Mouse (Mus musculus): ENCODE measurements around the gene Arhgef17.
"Not testable (repeated sequence)": the region's sequence is repeated elsewhere in the genome, so short reads cannot be mapped to it uniquely, and the experiment has no call there.

Gene Arhgef17

GRCm38 (mm10) chr7:100847131-100847530 lies 84.8 kb downstream of the Arhgef17 start:
- DNase-seq (ENCODE audit: low read depth, low spot score), result no peak

- DNase-seq (ENCODE audit: low read depth, low spot score), result not testable (repeated sequence)
These were observed 85.9 kb downstream of the Arhgef17 start for GRCm38 (mm10) chr7:100846033-100846432.

GRCm38 (mm10) chr7:100845412-100845811 lies 86.5 kb downstream of the Arhgef17 start:
- no peak for DNase-seq (ENCODE audit: low read depth, low spot score)

GRCm38 (mm10) chr7:100845026-100845400 lies 86.9 kb downstream of the Arhgef17 start:
- DNase-seq (ENCODE audit: low read depth, low spot score), result no peak

DNA sequence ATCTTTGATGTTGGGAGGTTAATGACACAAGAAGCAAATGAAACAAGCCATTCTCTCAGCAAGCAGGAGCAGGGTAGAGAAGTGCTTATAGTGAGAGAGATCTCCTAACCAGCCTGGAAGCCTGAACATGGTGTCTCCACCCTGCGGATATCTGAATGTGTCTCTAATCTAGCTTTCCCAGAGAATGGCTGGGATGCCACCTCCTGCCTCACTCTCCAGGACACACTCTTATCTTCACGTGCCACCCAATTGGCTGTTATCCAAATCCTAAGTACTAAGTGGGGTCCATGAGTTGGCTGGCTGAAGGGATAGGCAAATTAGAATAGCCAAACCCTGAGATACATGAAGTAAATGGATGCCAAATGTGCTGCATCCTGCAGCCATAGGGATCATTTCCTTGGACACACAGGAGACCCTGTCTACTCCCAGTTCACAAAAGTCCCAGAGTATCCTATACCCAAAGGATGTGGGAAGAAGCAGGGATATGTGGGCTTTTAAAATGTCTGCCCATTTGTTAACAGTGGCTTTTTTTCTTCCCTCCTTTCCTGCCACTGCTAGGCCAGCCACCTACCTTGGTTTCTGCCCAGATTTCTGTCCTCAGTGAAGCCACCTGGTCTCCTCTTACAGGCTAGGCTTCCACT lies 87.4 kb downstream of the Arhgef17 start:
- DNase-seq (ENCODE audit: low read depth, low spot score), result no peak

DNA sequence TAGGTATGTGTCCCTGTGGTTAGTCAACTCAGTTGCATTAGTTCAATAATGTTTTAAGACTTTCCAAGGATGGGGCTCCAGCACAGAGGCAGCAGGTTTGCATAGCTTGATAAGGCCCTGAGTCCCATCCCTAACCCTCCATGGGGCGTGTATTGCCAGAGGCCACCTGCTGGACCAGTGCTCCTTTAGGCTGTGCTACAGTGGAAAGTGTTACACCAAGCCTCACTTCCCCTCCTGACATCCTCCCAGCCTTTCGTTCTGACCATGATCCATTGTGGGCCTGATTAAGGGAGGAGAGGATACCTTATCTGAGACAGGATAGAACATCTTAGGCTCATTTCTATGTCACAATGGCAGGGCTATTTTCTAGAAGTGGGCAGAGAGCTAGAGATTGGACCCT lies 88.0 kb downstream of the Arhgef17 start:
- DNase-seq (ENCODE audit: low read depth, low spot score), result no peak

DNA sequence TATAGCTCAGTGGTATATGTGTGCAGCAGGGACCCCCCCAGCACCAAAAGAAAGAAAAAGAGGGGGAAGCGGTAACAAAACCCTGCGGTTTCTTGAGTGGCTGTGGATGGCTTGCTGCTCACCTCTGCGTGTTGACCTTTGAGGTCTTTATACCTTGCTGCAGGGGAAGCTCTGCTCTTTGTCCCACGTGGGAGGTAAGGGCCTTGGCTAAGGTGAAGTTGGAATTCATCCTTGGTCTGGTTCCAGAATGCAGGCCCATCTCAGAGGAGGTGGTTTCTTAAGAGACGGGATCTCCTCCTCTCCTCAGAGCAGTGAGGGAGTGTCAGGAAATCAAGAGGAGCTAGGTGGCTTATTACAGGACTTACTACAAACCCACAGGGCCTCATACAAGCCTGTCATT lies 89.7 kb downstream of the Arhgef17 start:
- no peak for DNase-seq (ENCODE audit: low read depth, low spot score)

- no peak for DNase-seq (ENCODE audit: low read depth, low spot score)
These were observed 90.3 kb downstream of the Arhgef17 start for GRCm38 (mm10) chr7:100841608-100842007.

GRCm38 (mm10) chr7:100840906-100841305 lies 91.0 kb downstream of the Arhgef17 start:
- DNase-seq (ENCODE audit: low read depth, low spot score), result no peak

- no peak for DNase-seq (ENCODE audit: low read depth, low spot score)
These were observed 92.1 kb downstream of the Arhgef17 start for GRCm38 (mm10) chr7:100839632-100840402.

DNA sequence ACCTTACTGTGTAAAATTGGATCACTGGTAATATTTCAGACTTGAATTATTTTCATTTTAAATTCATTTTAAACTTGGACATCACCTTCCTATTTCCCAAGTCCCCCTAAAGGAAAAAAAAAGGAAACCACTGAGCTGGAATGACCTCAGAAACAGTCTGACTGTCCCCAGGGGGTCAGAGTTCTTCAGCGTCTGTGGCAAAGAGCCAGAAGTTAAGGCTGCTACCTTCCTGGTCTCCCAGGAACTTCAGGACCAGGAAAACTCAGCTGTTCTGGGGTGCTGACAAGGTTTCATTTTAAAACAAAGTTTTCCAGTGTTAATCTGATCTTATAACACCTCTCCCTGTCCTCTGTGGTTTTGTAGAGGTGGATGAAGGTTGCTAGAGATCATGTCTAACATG lies 94.2 kb downstream of the Arhgef17 start:
- no peak for DNase-seq (ENCODE audit: low read depth, low spot score)

DNA sequence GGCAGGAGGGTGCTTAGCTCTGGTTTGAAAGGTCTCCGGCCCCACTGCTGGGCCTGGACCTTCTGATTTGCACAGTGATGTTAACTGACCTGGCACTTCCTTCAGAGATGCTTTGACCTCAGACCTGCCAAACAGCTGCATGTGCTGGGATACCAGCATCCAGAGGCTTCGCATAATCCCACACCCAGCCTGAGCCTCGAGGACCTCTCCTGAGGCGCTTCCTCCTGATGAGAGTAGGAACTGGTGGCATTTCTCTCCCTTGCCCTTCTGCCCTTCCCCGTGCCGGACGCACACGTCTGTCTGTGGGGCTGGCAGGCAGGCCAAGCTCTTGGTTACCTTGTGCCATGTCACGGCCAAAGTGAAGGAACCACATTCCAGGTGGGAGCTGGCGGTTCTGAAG lies 95.2 kb downstream of the Arhgef17 start:
- DNase-seq (ENCODE audit: low read depth, low spot score), result no peak

GRCm38 (mm10) chr7:100835711-100836110 lies 96.2 kb downstream of the Arhgef17 start:
- no peak for DNase-seq (ENCODE audit: low read depth, low spot score)

DNA sequence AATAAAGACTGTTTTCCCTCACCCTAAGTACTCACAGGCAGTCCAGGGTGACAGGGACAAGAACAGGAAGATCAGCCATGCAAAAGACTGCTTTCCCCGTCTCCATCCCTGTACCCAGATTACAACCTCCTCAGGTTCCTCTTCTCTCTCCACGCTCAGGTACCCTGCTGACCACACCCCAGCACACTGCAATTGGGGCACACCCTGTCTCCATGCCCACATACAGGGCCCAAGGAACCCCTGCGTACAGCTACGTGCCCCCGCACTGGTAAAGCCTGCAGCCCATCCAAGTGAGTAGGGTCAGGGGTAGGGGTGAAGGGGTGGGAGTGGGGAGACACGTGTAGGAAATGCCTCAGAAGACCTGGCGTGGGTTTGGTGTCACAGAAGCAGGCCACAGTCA lies 96.7 kb downstream of the Arhgef17 start:
- DNase-seq (ENCODE audit: low read depth, low spot score), result no peak

- no peak for DNase-seq (ENCODE audit: low read depth, low spot score)
These were observed 98.0 kb downstream of the Arhgef17 start for GRCm38 (mm10) chr7:100833859-100834258.

DNA sequence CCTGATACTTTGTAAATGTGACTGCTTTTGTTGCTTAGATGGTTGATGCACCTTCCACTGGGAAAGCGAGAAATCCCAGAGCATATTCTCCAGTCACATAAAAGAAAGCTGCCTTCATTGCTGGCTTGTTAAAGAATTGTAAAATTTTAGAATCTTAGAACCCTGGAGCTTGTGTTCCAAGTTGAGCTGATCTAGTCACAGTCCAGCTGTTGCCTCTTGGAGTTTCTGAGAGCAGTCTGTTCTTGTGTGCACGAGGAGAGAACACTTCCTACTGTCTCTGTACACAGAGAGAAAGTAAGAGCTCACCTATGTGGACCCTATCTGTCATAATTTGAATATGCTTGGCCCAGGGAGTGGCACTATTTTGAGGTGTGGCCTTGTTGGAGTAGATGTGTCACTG lies 103.4 kb downstream of the Arhgef17 start:
- DNase-seq (ENCODE audit: low read depth, low spot score), result no peak

- DNase-seq (ENCODE audit: low read depth, low spot score), result no peak
These were observed 107.2 kb downstream of the Arhgef17 start for GRCm38 (mm10) chr7:100824661-100825060.

Measured in ZHBTc4 (cell line).